Mouse (Mus musculus) cortical plate, adult 2 months (tissue): Measurements from ENCODE around the gene Tfrc.

Source experiments
- CTCF ChIP-seq: fragments of 200-500 bp; IDR thresholded peaks from 2 replicates; pipeline ENCODE4 v1.5.1; 2011; ENCODE audit warnings: mild to moderate bottlenecking, control low read depth, low read length; ENCODE audit not compliant: insufficient read depth; ENCODE audit errors: extremely low read depth
- POLR2A ChIP-seq: fragments of 200-500 bp; IDR thresholded peaks from 2 replicates; pipeline ENCODE4 v1.6.1; 2011; ENCODE audit warnings: mild to moderate bottlenecking, low read length, control low read depth; ENCODE audit not compliant: insufficient read depth; ENCODE audit errors: extremely low read depth

DNA sequence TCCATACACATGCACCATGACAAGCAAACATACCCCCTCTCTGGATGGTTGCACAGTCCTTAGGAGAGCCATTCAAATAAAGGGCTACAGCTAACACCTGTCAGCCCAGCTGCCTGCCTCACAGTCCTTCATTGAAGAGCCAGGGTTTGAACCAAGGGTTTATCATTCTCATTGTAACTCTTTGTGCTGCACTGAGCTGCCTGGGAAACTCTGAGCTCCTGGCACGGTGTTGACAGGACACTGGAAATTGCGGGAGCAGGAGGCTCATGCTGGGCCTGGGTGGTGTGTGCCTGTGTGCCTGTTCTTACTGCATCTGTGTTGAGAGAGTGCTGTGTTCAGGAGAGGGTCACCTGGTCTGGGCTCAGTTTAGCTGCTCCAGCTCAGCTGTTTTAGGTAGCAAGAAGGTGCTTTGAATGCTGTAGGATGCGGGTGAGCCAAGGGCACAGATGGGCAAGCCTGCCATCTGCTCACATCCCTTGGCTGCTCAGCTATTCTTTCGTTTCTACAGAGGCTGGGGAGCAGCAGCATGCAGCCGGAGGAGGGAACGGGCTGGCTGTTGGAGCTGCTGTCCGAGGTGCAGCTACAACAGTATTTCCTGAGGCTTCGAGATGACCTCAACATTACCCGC is 54.6 kb downstream of the Tfrc start:
- TF ChIP-seq CTCF (no peak), POLR2A (no peak)
